Mouse (Mus musculus): ENCODE measurements around the gene Iqgap2. TPM values are rescaled to one million over a fixed set of nuclear protein-coding genes. Genes with fewer than 3 reads are reported as not detected.

The Iqgap2 gene
- polyA plus RNA-seq, 1 experiment: 6.0 TPM

- no peak for DNase-seq (ENCODE audit: low read depth)
- TF ChIP-seq POLR2A (IDR thresholded peaks at IDR 0.05; ENCODE audit: borderline replicate concordance, extremely low read depth, insufficient read depth, insufficient read length, poor library complexity, severe bottlenecking) (no peak), CTCF (IDR thresholded peaks at IDR 0.05; ENCODE audit: borderline replicate concordance, extremely low read depth, insufficient read depth, insufficient read length) (no peak)
Observed at GRCm38 (mm10) chr13:95828616-95829015, 63.1 kb downstream of the Iqgap2 start.

GRCm38 (mm10) chr13:95826178-95826577 lies 65.5 kb downstream of the Iqgap2 start:
- TF ChIP-seq CTCF (IDR thresholded peaks at IDR 0.05; ENCODE audit: borderline replicate concordance, extremely low read depth, insufficient read depth, insufficient read length) (no peak), POLR2A (IDR thresholded peaks at IDR 0.05; ENCODE audit: borderline replicate concordance, extremely low read depth, insufficient read depth, insufficient read length, poor library complexity, severe bottlenecking) (no peak)
- DNase-seq (ENCODE audit: low read depth): no peak

- DNase-seq (ENCODE audit: low read depth): peak; percentile 81
- TF ChIP-seq CTCF (IDR thresholded peaks at IDR 0.05; ENCODE audit: borderline replicate concordance, extremely low read depth, insufficient read depth, insufficient read length): no peak
- TF ChIP-seq POLR2A (IDR thresholded peaks at IDR 0.05; ENCODE audit: borderline replicate concordance, extremely low read depth, insufficient read depth, insufficient read length, poor library complexity, severe bottlenecking): no peak
Observed at GRCm38 (mm10) chr13:95822918-95823317, 68.8 kb downstream of the Iqgap2 start.

GRCm38 (mm10) chr13:95820071-95820470 lies 71.7 kb downstream of the Iqgap2 start:
- no peak for DNase-seq (ENCODE audit: low read depth)
- TF ChIP-seq CTCF (IDR thresholded peaks at IDR 0.05; ENCODE audit: borderline replicate concordance, extremely low read depth, insufficient read depth, insufficient read length) (no peak), POLR2A (IDR thresholded peaks at IDR 0.05; ENCODE audit: borderline replicate concordance, extremely low read depth, insufficient read depth, insufficient read length, poor library complexity, severe bottlenecking) (no peak)

GRCm38 (mm10) chr13:95818941-95819340 lies 72.8 kb downstream of the Iqgap2 start:
- TF ChIP-seq POLR2A (IDR thresholded peaks at IDR 0.05; ENCODE audit: borderline replicate concordance, extremely low read depth, insufficient read depth, insufficient read length, poor library complexity, severe bottlenecking): no peak
- DNase-seq (ENCODE audit: low read depth): no peak

- TF ChIP-seq POLR2A (IDR thresholded peaks at IDR 0.05; ENCODE audit: borderline replicate concordance, extremely low read depth, insufficient read depth, insufficient read length, poor library complexity, severe bottlenecking) (no peak), CTCF (IDR thresholded peaks at IDR 0.05; ENCODE audit: borderline replicate concordance, extremely low read depth, insufficient read depth, insufficient read length) (no peak)
- DNase-seq (ENCODE audit: low read depth): no peak
Observed at GRCm38 (mm10) chr13:95813643-95814042, 78.1 kb downstream of the Iqgap2 start.

GRCm38 (mm10) chr13:95810796-95811195 lies 80.9 kb downstream of the Iqgap2 start:
- no peak for DNase-seq (ENCODE audit: low read depth)
- TF ChIP-seq POLR2A (IDR thresholded peaks at IDR 0.05; ENCODE audit: borderline replicate concordance, extremely low read depth, insufficient read depth, insufficient read length, poor library complexity, severe bottlenecking): no peak

- TF ChIP-seq CTCF (IDR thresholded peaks at IDR 0.05; ENCODE audit: borderline replicate concordance, extremely low read depth, insufficient read depth, insufficient read length): no peak
- no peak for TF ChIP-seq POLR2A (IDR thresholded peaks at IDR 0.05; ENCODE audit: borderline replicate concordance, extremely low read depth, insufficient read depth, insufficient read length, poor library complexity, severe bottlenecking)
- DNase-seq (ENCODE audit: low read depth): peak; percentile 93
Observed at GRCm38 (mm10) chr13:95807106-95807750, 84.5 kb downstream of the Iqgap2 start.

- no peak for DNase-seq (ENCODE audit: low read depth)
- no peak for TF ChIP-seq POLR2A (IDR thresholded peaks at IDR 0.05; ENCODE audit: borderline replicate concordance, extremely low read depth, insufficient read depth, insufficient read length, poor library complexity, severe bottlenecking)
- TF ChIP-seq CTCF (IDR thresholded peaks at IDR 0.05; ENCODE audit: borderline replicate concordance, extremely low read depth, insufficient read depth, insufficient read length): no peak
Observed at GRCm38 (mm10) chr13:95805469-95806166, 86.1 kb downstream of the Iqgap2 start.

- DNase-seq (ENCODE audit: low read depth): no peak
- no peak for TF ChIP-seq POLR2A (IDR thresholded peaks at IDR 0.05; ENCODE audit: borderline replicate concordance, extremely low read depth, insufficient read depth, insufficient read length, poor library complexity, severe bottlenecking)
- TF ChIP-seq CTCF (IDR thresholded peaks at IDR 0.05; ENCODE audit: borderline replicate concordance, extremely low read depth, insufficient read depth, insufficient read length): no peak
Observed at GRCm38 (mm10) chr13:95804113-95804512, 87.6 kb downstream of the Iqgap2 start.

- TF ChIP-seq POLR2A (IDR thresholded peaks at IDR 0.05; ENCODE audit: borderline replicate concordance, extremely low read depth, insufficient read depth, insufficient read length, poor library complexity, severe bottlenecking): no peak
- no peak for TF ChIP-seq CTCF (IDR thresholded peaks at IDR 0.05; ENCODE audit: borderline replicate concordance, extremely low read depth, insufficient read depth, insufficient read length)
- no peak for DNase-seq (ENCODE audit: low read depth)
Observed at GRCm38 (mm10) chr13:95800925-95801324, 90.8 kb downstream of the Iqgap2 start.

- TF ChIP-seq CTCF (IDR thresholded peaks at IDR 0.05; ENCODE audit: borderline replicate concordance, extremely low read depth, insufficient read depth, insufficient read length) (no peak), POLR2A (IDR thresholded peaks at IDR 0.05; ENCODE audit: borderline replicate concordance, extremely low read depth, insufficient read depth, insufficient read length, poor library complexity, severe bottlenecking) (no peak)
- no peak for DNase-seq (ENCODE audit: low read depth)
Observed at GRCm38 (mm10) chr13:95799322-95799721, 92.4 kb downstream of the Iqgap2 start.

Measured in brain, embryonic 14.5 days (tissue).